Mouse (Mus musculus) lung, embryonic 14.5 days (tissue): ENCODE results near the gene Pmfbp1. TPM values are rescaled to one million over a fixed set of nuclear protein-coding genes. Genes with fewer than 3 reads are reported as not detected.
A peak's percentile ranks its signal among the peaks of the same experiment; 100 is the strongest.

Source experiments
- ATAC-seq: fragments of 200-750 bp; cut with Nextera tagmentation; 2 replicates; pipeline ENCODE4 v1.8.0; 2017; ENCODE audit warnings: mild to moderate bottlenecking, moderate TSS enrichment, moderate library complexity; ENCODE audit not compliant: insufficient read depth
- DNase-seq: peaks from one replicate; pipeline ENCODE4 v3.0.0-alpha.2; 2015
- H3K27ac ChIP-seq: fragments of 300-500 bp; sonication (generic); 2 replicates; pipeline ENCODE4 v1.5.1; 2014; ENCODE audit warnings: low read depth, mild to moderate bottlenecking, moderate library complexity
- H3K27me3 ChIP-seq: fragments of 300-500 bp; sonication (generic); 2 replicates; pipeline ENCODE4 v1.6.1; 2014; ENCODE audit warnings: low read length, control low read depth; ENCODE audit not compliant: insufficient read depth
- H3K36me3 ChIP-seq: fragments of 300-500 bp; sonication (generic); 2 replicates; pipeline ENCODE4 v1.6.1; 2014; ENCODE audit warnings: control low read depth; ENCODE audit not compliant: insufficient read depth
- H3K4me1 ChIP-seq: fragments of 300-500 bp; sonication (generic); 2 replicates; pipeline ENCODE4 v1.6.1; 2014; ENCODE audit warnings: antibody characterized with exemption, control low read depth; ENCODE audit not compliant: insufficient read depth
- H3K4me2 ChIP-seq: fragments of 300-500 bp; sonication (generic); 2 replicates; pipeline ENCODE4 v1.6.1; 2014; ENCODE audit warnings: mild to moderate bottlenecking
- H3K4me3 ChIP-seq: fragments of 300-500 bp; sonication (generic); 2 replicates; pipeline ENCODE4 v1.5.1; 2014; ENCODE audit warnings: low read depth, low read length
- H3K9ac ChIP-seq: fragments of 300-500 bp; sonication (generic); 2 replicates; pipeline ENCODE4 v1.6.1; 2014
- H3K9me3 ChIP-seq: fragments of 300-500 bp; sonication (generic); 2 replicates; pipeline ENCODE4 v1.6.1; 2016; ENCODE audit warnings: low read depth, low read length, control low read depth
- CTCF ChIP-seq: IDR thresholded peaks from 2 replicates; pipeline ENCODE4 v1.5.1; 2016; ENCODE audit warnings: antibody characterized with exemption, low read depth
- WGBS: fragments of 180-500 bp; shearing (Covaris S2); extraction: QIAGEN DNeasy Blood & Tissue Kit; methylation state at CpG from one replicate; pipeline ENCODE4 v1.1.7; 2014; 5-methylcytosine and 5-hydroxymethylcytosine counted together
- polyA plus RNA-seq: library from polyadenylated mRNA; unstranded; fragments of >200 nt; fragmentation: Nextera tagmentation; extraction: Ambion mirVana; gene quantifications from 2 replicates; pipeline ENCODE4 v1.2.1, GENCODE M21; 2014

The Pmfbp1 gene
- polyA plus RNA-seq, 1 experiment from 2014 or later = 0.08 TPM

GRCm38 (mm10) chr8:109497431-109497830, 3.6 kb downstream of the Pmfbp1 start:
- no peak for ATAC-seq
- WGBS = 52% methylated on average over 5 of the region's 5 CpGs
- no peak for TF ChIP-seq CTCF
- Histone ChIP-seq H3K9ac (no peak overlapping the region), H3K9me3 (no peaks in the 10 kb centered on the region), H3K27me3 (no peaks in the 10 kb centered on the region), H3K4me3 (no peak overlapping the region), H3K36me3 (no peaks in the 10 kb centered on the region), H3K4me2 (no peak overlapping the region), H3K4me1 (no peaks in the 10 kb centered on the region), H3K27ac (no peak overlapping the region)
- DNase-seq = peak; percentile 27

DNA sequence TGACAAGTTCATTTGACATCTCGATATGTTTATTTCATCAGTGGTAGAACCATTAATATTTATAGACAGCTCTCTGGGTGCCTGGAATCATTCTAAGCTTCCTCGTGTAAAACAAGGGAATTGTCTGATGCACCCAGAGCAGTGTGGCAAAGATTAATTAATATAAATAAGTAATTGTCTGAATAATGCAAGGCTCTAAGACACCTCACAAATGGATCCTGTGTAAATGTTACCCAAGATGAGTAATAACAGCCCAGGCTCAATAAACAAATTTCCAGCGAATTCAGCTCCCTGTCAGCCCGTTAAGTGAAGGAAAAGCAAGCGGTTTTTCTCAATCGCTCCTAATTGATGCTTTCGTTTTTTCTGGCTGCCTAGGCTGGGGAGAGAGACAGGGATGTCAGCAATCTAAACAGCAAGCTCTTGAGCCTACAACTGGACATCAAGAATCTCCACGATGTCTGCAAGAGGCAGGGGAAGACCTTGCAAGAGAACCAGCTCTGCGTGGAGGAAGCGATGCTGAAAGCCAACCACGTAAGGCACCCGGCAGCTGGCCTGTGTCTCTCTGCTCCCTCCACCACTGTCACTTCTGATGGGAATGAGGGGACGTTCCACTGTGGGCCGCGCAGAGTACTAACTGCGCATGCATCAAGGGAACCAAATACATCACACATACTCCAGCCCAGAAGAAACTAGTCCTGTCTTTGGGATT, 5.3 kb downstream of the Pmfbp1 start:
- H3K4me2 ChIP-seq = peak overlapping the region; percentile 21
- DNase-seq (peak; percentile 89), ATAC-seq (peak; percentile 97)
- peak overlapping the region; percentile 42 for H3K27ac ChIP-seq
- no peaks in the 10 kb centered on the region for H3K36me3 ChIP-seq
- no peaks in the 10 kb centered on the region for H3K9me3 ChIP-seq
- no peak overlapping the region for H3K9ac ChIP-seq
- no peak for TF ChIP-seq CTCF
- H3K4me1 ChIP-seq = no peaks in the 10 kb centered on the region
- 39% methylated on average over 16 of the region's 16 CpGs for WGBS
- H3K4me3 ChIP-seq = no peak overlapping the region
- H3K27me3 ChIP-seq = no peaks in the 10 kb centered on the region

DNA sequence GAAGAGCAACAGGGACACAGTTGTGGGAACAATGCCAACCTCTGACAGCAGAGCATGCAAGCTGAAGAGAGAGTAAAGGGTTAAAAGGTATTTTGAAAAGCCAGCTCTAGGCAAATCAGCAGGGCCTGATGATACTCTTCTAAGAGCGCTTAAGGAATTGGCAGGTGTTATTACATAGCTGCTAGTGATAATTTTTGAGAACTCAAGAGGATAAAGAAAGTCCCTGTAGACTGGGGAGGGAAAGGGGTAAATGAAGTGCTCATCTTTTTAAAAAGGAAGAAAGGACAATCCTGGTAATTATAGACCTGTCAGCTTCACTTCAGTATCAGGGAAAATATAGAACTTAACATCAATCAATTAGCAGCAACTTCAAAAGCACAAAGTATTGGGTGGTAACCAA, 9.7 kb downstream of the Pmfbp1 start:
- H3K4me3 ChIP-seq = no peak overlapping the region
- no peak overlapping the region for H3K4me2 ChIP-seq
- ATAC-seq (no peak), DNase-seq (no peak)
- no peak for TF ChIP-seq CTCF
- 61% methylated on average over 1 of the region's 1 CpGs for WGBS
- no peak overlapping the region for H3K9ac ChIP-seq
- no peak overlapping the region for H3K27ac ChIP-seq
- H3K27me3 ChIP-seq = no peaks in the 10 kb centered on the region
- no peaks in the 10 kb centered on the region for H3K4me1 ChIP-seq
- H3K9me3 ChIP-seq = no peaks in the 10 kb centered on the region
- H3K36me3 ChIP-seq = no peaks in the 10 kb centered on the region

GRCm38 (mm10) chr8:109505560-109505959, 11.7 kb downstream of the Pmfbp1 start:
- Histone ChIP-seq H3K4me3 (no peak overlapping the region), H3K36me3 (no peaks in the 10 kb centered on the region), H3K27ac (no peak overlapping the region), H3K9ac (no peak overlapping the region), H3K9me3 (no peaks in the 10 kb centered on the region), H3K27me3 (no peaks in the 10 kb centered on the region), H3K4me2 (no peak overlapping the region), H3K4me1 (no peaks in the 10 kb centered on the region)
- TF ChIP-seq CTCF = no peak
- ATAC-seq (no peak), DNase-seq (no peak)
- 89% methylated on average over 5 of the region's 5 CpGs for WGBS

DNA sequence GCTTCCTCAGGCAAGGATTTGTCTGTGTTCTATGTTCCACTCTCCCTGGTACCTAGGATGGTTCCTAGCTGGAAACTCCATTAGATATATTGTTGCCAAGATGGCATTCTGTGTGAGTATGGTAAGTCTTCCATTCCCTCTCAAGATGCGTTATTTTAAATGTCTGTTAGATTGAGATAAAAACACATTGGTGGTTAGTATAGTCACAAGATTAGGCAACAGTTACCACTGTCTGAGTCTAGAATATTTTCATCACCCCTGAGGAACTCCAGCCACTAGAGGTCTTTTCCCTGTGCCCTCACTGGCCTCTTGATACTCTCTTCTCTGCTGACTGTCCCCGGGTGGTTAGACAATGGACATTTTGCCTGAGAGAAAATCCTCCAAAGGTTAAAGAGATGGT, 30.2 kb downstream of the Pmfbp1 start:
- H3K9me3 ChIP-seq = no peaks in the 10 kb centered on the region

GRCm38 (mm10) chr8:109535140-109535990, 41.5 kb downstream of the Pmfbp1 start:
- H3K4me3 ChIP-seq = no peak overlapping the region
- no peaks in the 10 kb centered on the region for H3K9me3 ChIP-seq
- H3K27ac ChIP-seq = no peak overlapping the region
- DNase-seq (peak; percentile 72), ATAC-seq (no peak)
- no peaks in the 10 kb centered on the region for H3K36me3 ChIP-seq
- no peaks in the 10 kb centered on the region for H3K4me1 ChIP-seq
- no peak overlapping the region for H3K4me2 ChIP-seq
- H3K27me3 ChIP-seq = no peaks in the 10 kb centered on the region
- peak; percentile 65 for TF ChIP-seq CTCF
- WGBS = 84% methylated on average over 19 of the region's 19 CpGs
- H3K9ac ChIP-seq = no peak overlapping the region

More for the DNA sequence above, 30.2 kb downstream of the Pmfbp1 start:
- Histone ChIP-seq H3K4me1 (no peaks in the 10 kb centered on the region), H3K9ac (no peak overlapping the region), H3K4me2 (no peak overlapping the region), H3K27me3 (no peaks in the 10 kb centered on the region), H3K4me3 (no peak overlapping the region), H3K36me3 (no peaks in the 10 kb centered on the region), H3K27ac (no peak overlapping the region)
- WGBS = 78% methylated on average over 2 of the region's 2 CpGs
- DNase-seq (no peak), ATAC-seq (no peak)
- TF ChIP-seq CTCF = no peak

DNA sequence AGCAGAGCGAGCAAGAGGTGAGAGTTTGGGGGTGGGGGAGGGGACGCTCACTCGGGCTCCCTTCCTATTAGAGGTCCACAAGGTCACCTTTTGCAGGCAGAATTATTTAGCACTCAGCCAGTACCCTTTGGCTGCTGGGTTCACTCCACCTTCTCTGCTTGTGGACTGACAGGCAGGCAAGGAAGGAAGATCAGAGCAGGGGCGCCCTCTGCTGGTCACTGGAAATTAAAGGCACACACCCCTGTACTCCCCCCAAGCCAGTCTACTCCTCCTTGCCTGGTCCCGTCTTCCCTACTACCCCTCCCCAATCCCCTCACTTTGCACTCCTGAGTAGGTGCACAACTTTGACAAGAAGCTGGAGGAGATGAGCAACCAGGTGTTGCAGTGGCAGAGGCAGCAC, 42.9 kb downstream of the Pmfbp1 start:
- no peak overlapping the region for H3K9ac ChIP-seq
- peak overlapping the region; percentile 54 for H3K4me2 ChIP-seq
- H3K36me3 ChIP-seq = no peaks in the 10 kb centered on the region
- H3K4me3 ChIP-seq = no peak overlapping the region; the same call in 1 of the 2 replicates
- no peak overlapping the region for H3K27ac ChIP-seq
- DNase-seq = peak; percentile 90
- 4% methylated on average over 5 of the region's 5 CpGs for WGBS
- no peaks in the 10 kb centered on the region for H3K4me1 ChIP-seq
- H3K27me3 ChIP-seq = no peaks in the 10 kb centered on the region
- peak; percentile 89 for TF ChIP-seq CTCF
- peak; percentile 91 for ATAC-seq
- H3K9me3 ChIP-seq = no peaks in the 10 kb centered on the region
